Mouse (Mus musculus): Measurements from ENCODE around the gene Fuz. TPM values are rescaled to one million over a fixed set of nuclear protein-coding genes. Genes with fewer than 3 reads are reported as not detected.
A peak's percentile ranks its signal among the peaks of the same experiment; 100 is the strongest.

The Fuz gene
- 10 to 100 TPM; 16.4 to 18.6 TPM for total RNA-seq (2021)
- long read RNA-seq, experiment 1, transcript Fuz-201 (11 exons, 1,698 nt): major isoform, 5 of 10 reads
- long read RNA-seq, experiment 1, partial matches to known transcripts: 0 of 10 reads
- long read RNA-seq, experiment 1, other reads (novel, unspliced or antisense): 5 of 10 reads
- long read RNA-seq, experiment 2, partial matches to known transcripts: 0 of 7 reads
- long read RNA-seq, experiment 2, other reads (novel, unspliced or antisense): 5 of 7 reads

DNA sequence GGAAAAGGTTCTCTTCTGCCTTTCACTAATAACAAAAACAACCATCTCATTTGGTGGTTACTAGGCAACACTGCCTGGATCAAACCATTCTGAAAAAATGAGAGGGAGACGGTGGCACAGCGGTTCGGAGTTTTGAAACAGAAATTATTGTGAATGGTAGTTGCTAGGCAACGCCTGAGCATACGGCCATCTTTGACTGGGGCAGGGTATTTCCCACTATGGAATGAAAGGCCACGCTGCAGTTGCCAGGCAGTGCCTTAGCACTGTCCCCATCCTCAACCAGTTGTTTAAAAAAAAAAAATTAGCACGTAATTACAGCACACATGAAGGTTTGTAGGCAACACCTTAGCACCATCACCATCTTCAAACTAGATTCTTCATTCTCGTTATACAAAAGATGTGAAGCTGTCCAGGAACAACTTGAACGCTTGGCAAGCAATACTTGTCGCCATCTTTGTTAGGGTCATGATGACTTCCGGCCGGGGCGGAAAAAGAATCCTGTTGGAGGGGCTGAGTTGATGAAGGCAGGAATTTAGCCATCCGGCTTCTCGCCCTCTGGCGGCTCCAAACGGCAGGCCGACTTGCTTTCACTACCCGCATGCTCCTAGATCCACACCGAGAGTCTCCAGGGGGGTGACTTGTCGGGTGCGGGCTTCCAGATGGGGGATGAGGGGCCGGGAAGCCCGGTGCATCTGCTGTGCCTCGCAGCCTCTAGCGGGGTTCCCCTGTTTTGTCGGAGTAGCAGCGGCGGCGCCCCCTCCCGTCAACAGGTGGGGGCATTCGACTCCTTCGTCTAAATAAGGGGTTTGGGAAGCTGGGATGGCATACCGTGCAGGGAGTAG is at the start of gene Fuz:
Gene Fuz, plus strand, starts transcription at position 487 of the 842 bp plus-strand sequence.
- peak; percentile 76 for TF ChIP-seq CTCF (IDR thresholded peaks at IDR 0.05)
- peak; percentile 93 for DNase-seq
- peak within 1 kb of the TSS; percentile 91 for H3K4me3 ChIP-seq
- intact Hi-C loops (cut with DNase I): loop anchor here (5.0 kb wide), 2 partner anchors 61 to 116 kb away; no protein-coding TSS in a partner anchor
- peak within 1 kb of the TSS; percentile 92 for H3K27ac ChIP-seq

DNA sequence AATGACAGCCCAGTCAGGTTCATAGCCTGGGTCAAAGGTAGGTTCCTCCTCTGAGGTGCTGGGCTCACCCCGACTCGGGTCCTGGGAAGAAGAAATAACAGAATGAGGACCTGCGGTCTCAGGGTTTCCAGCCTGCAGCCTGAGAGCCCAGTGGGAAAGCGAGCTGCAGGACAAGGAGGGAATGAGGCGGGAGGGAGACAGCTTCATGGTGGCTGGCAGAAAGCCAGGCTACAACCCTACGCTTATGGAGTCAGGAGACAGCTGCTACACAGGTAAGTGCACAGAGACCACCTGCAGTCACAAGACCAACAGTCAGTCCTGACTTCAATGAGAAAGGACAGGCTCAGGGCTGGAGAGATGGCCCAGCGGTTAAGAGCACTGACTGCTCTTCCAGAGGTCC is 49.1 kb upstream of the Fuz start:
- DNase-seq: no peak
- intact Hi-C loops (cut with DNase I): no loop called here
- Histone ChIP-seq H3K27ac (no peak overlapping the region), H3K4me3 (peak overlapping the region; percentile 92; the same call in 1 of the 2 replicates)
- no peak for TF ChIP-seq CTCF (IDR thresholded peaks at IDR 0.05)

DNA sequence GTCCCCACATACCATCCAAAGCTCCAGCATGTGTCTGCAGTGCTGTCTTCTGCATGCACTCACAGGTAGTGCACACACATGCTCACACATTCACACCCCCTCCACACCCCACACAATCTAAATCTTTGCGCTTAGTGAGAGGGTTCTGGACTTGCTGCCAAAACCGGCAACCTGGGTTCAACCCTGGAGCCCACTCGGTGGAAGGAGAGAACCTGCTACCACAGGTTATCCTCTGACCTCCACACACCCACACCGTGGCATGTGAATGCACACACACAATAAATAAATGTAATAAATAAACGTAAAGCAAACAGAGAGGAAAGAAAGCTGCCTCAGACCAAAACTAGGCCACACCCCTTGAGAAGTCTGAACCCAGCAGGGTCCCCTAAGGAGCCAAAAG is 48.1 kb upstream of the Fuz start:
- H3K27ac ChIP-seq: peak overlapping the region; percentile 97
- no peak for TF ChIP-seq CTCF (IDR thresholded peaks at IDR 0.05)
- intact Hi-C loops (cut with DNase I): no loop called here
- peak overlapping the region; percentile 92 for H3K4me3 ChIP-seq
- no peak for DNase-seq

DNA sequence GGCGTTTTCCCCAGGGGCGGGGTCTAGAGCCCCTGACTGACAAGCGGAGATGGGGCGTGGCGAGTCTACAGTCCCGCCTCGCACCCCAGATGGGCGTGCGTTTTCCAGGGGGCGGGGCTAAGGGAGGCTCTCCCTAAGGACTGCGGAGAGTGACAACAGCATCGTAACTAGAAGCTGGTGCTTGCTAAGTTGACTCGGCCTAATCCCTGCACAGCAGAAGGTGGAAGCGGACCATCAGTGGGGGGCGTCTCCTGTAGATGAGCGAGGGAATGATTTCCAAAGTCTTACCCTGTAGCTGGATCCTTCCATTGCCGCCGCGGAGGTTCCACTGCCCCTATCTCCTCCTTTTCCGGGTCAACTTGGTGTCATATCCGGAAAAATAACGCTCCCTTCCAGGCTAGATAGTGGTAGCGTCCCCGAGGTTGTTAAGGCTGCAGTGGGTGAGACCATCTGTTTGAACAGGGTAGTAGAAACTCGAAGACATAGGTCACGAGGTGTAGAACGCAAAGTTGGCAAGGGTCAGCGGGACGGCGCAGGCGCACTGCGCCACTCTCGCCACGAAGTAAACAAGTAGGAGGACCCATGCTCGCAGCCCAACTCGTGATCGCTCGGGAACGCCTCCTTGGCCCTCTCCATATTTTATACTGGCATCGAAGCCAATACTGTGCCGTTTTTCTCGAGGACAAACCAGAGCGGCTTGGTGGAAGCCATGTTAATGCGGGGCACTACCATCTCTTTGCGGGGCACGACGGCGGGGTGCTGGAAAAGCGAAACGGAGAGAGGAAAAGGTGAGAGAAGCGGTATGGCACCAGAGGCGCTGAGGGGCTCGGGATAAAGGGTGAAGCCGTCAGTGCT is 47.1 kb upstream of the Fuz start, which contains the start of the genes Akt1s1 and Tbc1d17:
Gene Akt1s1, plus strand, starts transcription at position 431 of the 855 bp plus-strand sequence.
Gene Tbc1d17, minus strand, starts transcription at position 519 of the 855 bp plus-strand sequence.
- DNase-seq: peak; percentile 99
- TF ChIP-seq CTCF (IDR thresholded peaks at IDR 0.05): no peak
- peak within 1 kb of the TSS; percentile 92 for H3K4me3 ChIP-seq
- intact Hi-C loops (cut with DNase I): no loop called here
- H3K27ac ChIP-seq: peak within 1 kb of the TSS; percentile 97

DNA sequence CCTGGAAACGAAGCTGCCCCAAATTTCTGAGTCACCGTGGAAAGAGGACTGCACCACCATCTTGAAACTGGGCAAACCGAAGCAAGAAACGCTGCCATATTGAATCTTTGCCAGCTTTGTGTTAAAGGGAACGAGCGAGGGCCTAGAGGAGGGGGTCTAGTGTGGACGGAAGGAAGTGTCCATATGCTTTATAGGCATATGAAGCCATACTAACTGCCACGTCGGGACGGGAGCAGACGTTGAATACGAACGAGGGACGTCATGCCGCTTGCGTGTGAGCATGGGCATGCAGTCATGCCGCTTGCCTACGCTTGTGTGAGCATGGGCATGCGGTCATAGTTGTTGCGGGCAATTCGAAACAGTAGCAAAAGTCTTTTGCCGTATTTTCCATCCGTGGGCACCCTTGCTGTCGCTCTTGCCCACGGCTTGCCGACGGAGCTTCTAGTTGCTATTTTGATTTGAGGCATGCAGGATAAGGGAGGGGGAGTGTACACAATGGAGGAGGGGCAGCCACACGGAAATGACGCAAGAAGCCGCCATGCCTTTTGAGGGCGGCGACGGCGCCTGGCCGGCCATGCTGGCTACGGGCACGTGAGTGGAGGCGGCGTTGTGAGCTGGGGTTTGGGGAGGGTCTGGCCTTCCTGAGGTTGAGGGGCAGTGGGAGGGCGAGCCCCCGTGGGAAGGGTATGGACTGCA is 46.3 kb upstream of the Fuz start:
- intact Hi-C loops (cut with DNase I): no loop called here
- no peak for TF ChIP-seq CTCF (IDR thresholded peaks at IDR 0.05)

DNA sequence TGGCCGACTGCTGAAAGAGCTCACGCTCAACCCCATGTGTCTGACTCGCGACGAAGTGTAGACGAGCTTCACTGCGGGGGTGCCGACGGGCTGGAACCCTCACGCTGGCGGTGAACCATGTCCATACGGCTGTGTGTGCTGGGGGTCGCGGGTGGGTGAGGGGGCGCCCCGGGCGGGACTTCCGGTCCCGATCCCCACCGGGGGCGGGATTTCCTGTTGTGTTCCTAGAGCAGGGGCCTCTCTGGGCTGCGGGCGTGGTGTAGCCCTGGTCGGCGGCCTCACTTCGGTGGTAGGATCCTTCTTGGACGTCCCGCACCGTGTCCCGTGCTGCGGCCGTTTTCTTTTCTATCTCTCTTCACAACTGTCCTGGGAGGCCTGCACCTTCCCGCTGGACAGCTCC is 45.7 kb upstream of the Fuz start:
- peak overlapping the region; percentile 92 for H3K4me3 ChIP-seq
- peak overlapping the region; percentile 97 for H3K27ac ChIP-seq
- TF ChIP-seq CTCF (IDR thresholded peaks at IDR 0.05): no peak
- intact Hi-C loops (cut with DNase I): no loop called here
- peak; percentile 85 for DNase-seq

More for the DNA sequence above, 46.3 kb upstream of the Fuz start:
- H3K27ac ChIP-seq: peak overlapping the region; percentile 97
- peak overlapping the region; percentile 92 for H3K4me3 ChIP-seq
- DNase-seq: peak; percentile 95

DNA sequence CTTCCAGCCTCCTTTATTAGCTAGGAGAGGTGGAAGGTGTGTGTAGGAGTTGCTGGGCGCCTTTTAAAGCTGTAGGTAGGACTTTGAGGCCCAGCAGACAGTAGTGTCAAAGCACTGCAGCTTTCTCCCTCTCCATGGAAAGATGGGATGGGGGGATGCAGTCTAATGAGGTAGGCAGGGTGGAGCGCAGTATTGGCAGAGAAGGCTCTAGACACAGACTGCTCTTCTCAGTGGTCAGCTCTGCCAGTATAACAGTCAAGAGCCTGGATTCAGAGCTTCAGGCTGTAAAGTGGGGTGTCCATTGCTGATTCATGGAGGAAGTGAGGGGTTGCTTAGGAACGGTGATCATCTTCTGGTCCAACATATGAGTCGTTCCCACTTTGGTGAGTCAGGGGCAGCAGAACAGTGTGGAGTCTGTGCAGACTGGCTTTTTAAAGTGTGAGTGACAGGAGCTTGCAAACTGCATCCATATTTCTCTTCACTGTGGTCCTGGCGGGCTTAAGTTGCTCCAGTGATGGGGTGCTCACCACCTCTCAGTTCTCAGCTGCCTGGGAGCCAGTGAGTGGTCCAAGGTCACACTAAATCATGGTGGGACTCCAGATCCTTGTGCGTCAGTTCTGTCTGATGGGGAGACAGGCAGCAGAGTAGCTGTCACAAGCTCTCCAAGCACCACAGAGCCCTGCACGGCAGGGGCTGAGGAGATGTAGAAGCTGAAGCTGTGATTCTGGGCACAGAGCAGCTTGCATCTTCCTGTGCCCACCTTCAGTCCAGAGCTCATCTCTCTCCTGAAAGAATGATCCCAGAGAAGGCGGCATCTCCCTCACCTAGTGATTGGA is 44.9 kb upstream of the Fuz start:
- intact Hi-C loops (cut with DNase I): no loop called here
- peak overlapping the region; percentile 92 for H3K4me3 ChIP-seq

DNA sequence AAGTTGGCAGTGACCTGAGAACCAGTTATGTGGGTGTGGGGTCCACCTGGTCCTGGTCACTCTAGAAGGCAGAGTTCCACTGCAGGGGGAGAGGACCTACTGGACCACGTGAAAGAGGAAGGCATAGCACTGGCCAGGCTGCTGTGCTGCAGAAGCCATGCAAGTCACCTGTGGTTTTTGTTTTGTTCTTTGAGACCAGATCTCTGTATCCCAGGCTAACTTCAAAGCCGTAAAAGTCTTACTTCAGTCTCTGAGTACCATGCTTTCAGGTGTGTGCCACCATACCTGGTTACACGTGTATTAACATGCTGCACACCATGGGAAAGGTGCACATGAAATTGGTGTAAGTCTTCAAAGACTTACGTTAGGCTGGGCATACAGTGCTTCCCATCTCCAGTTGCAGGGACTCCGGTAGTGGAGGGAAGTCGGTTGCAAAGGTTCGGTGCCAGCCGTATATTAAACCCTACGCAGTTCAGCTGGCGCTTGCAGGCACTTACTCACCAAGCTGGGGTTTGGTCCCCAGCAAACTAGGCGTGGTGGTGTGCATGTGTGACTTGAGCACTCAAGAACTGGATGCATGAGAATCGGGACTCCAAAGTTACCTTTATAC is 44.1 kb upstream of the Fuz start:
- no peak for TF ChIP-seq CTCF (IDR thresholded peaks at IDR 0.05)
- DNase-seq: no peak
- peak overlapping the region; percentile 92 for H3K4me3 ChIP-seq
- H3K27ac ChIP-seq: no peak overlapping the region
- intact Hi-C loops (cut with DNase I): no loop called here

More for the DNA sequence above, 44.9 kb upstream of the Fuz start:
- H3K27ac ChIP-seq: peak overlapping the region; percentile 97
- no peak for TF ChIP-seq CTCF (IDR thresholded peaks at IDR 0.05)
- DNase-seq: no peak

DNA sequence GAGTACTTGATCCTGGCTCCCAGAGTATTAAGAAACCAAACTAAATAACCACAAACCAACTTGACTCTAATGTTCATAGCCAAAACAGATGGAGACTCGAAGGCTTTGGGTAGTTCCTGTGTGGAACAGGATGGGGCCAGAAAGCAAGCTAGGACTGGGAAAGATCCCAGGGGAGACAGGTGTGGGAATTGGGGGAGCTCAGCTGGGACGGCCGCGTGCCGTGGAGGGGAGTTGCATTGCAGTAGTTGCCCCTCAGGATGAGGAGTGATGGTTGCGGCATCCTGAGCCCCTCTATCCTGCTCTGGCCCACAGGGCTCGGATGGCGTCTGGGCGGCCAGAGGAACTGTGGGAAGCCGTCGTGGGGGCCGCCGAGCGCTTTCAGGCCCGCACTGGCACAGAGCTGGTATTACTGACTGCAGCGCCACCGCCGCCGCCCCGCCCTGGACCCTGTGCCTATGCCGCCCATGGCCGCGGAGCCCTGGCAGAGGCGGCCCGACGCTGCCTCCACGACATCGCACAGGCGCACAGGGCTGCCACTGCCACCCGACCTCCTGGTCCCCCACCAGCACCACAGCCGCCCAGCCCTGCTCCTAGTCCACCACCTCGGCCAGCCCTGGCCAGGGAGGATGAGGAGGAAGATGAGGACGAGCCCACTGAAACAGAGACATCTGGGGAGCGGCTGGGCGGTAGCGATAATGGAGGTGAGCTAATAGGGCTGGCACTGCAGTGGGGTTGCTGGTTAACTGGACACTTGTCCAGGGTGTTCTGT is 43.4 kb upstream of the Fuz start:
- intact Hi-C loops (cut with DNase I): no loop called here
- Histone ChIP-seq H3K27ac (no peak overlapping the region), H3K4me3 (no peak overlapping the region)
- TF ChIP-seq CTCF (IDR thresholded peaks at IDR 0.05): no peak
- peak; percentile 42 for DNase-seq

DNA sequence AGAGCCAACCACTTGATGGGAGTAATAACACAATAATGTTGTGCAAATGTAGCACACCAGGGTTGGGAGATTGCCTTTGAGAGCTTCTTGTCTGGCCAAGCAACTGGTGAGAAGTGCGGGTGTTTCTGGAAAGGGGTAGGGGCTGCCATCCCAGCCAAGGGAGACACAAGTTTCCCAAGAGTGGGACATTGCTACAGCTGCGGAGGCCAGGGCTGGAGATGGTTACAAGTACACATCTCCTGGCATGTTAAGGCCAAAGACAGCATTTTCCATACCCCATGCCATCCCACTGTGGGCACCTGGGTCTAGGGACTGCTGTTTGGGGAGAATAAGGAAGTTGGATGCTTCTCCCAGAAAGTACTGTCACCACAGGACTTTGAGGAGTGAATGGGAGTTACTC is 42.8 kb upstream of the Fuz start:
- no peak for TF ChIP-seq CTCF (IDR thresholded peaks at IDR 0.05)
- intact Hi-C loops (cut with DNase I): no loop called here
- H3K4me3 ChIP-seq: peak overlapping the region; percentile 80; the same call in 1 of the 2 replicates
- no peak for DNase-seq
- peak overlapping the region; percentile 13; the same call in 1 of the 2 replicates for H3K27ac ChIP-seq
